Mouse (Mus musculus) adrenal gland, adult 2 months (tissue): ENCODE results near the gene Suv39h1. TPM values are rescaled to one million over a fixed set of nuclear protein-coding genes. Genes with fewer than 3 reads are reported as not detected.
"Not testable (repeated sequence)": the region's sequence is repeated elsewhere in the genome, so short reads cannot be mapped to it uniquely, and the experiment has no call there.

Experiments
- DNase-seq: peaks from one replicate; pipeline ENCODE4 v3.0.0; 2021
- polyA plus RNA-seq: library from polyadenylated mRNA; depleted of rRNA; stranded (reverse); fragments of >200 nt; gene quantifications from 2 replicates; pipeline ENCODE4 v1.2.3, GENCODE M21; 2012; rRNA removed
- total RNA-seq, 2 experiments: library from RNA; stranded (reverse); gene quantifications; 2 replicates each; pipeline ENCODE4 v1.2.3; 2021

The Suv39h1 gene
- total and polyA plus RNA-seq, 3 experiments, result 5.5 to 11.2 (median 9.1) TPM

DNA sequence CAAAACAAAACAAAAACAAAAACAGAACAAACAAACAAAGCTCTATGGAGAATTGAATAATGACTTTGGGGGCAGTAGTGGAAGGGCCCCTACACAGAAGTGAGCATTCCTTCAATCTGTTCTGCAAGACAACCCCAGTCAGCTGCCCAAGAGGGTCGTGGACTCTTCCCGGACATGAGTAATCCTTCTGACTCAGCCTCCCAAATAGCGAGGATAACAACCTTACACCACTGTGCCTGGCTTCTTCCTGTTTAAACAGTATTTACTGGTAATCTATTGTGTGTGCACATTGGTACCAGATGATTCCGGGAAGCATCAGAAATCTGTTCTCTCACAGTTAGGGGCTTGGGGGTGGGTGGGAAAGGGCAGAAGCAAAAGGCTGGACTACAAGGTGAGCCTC lies 47.7 kb downstream of the Suv39h1 start:
- no peak for DNase-seq

DNA sequence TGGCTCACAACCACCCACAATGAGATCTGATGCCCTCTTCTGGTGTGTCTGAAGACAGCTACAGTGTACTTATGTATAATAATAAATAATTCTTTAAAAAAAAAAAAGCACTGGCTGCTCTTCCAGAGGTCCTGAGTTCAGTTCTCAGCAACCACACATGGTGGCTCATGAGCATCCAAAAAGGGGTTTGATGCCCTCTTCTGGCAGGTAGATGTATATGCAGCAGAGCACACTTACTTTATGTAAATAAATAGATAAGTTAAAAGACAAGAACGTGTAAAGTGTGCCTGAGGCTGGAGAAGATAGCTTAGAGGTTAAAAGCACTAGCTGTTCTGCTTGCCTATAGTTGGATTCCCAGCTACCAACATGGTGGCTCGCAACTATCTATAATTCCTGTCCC lies 49.8 kb downstream of the Suv39h1 start:
- no peak for DNase-seq

DNA sequence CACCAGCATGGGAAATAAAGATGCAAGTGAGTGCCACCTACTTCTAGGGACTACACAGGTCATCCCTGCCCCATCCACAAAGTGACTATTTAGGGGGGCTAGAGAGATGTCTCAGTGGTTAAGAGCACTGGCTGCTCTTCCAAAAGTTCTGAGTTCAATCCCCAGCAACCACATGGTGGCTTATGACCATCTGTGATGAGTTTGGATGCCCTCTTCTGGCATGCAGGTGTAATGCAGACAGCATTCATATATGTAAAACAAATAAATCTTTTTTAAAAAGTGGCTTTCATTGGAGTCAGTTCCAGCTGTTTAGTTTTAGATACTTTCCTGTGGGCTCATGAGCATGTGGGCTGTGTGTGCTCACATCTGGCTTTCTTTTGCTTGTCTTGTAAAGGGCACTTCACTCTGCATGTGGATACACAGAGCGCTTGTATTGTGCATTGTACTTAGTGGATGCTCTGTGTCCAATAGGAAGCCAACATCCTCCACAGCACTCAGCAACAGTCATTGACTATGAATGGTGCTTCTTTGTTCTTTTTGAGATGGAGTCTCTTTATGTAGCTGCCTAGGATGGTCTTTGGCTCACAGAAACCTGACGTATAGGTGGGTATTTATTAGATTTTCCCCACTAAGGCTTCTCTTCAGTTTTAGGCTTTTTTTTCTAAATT lies 54.3 kb downstream of the Suv39h1 start:
- DNase-seq, result no peak

DNA sequence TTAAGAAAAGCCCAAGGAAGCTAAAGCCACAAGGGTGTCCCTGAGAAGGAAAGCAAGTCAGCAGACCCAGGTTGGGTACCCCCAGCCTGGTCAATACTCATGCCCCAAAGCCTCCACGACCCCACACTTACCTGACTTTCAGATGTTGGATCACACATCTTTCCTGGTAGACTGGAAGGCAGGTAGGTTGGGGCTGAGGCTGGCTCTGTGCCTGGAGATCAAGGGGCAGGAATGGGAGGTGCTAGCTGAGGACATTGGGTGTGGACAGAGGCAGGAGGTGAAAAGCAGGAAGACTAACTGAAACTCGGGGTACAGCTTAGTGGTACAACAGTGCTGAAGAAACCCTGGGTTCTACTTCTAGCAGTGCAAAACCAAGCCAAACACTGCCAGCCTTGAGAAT lies 56.3 kb downstream of the Suv39h1 start, which contains the start of gene Glod5:
Gene Glod5, minus strand, starts transcription at position 207 of the 400 bp plus-strand sequence.
- DNase-seq, result no peak

DNA sequence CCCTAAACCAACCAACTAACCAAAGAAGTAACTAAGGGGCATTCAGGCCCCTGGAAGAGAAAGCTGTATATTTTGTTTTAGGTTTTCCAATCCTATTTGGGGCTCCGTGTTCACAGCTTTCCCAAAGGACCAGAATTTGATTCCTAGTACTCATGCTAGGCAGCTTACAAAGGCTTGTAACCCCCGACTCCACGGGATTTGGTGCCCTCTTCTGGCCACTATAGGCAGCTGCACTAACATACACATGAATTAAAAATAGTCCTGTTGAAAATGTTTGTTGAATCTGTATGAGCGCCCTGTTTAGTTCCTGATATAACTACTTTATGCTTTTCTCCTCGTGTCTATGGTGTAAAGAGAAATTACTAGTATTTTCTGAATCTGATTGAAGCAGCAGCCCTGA lies 57.4 kb downstream of the Suv39h1 start:
- DNase-seq, result peak; percentile 19

DNA sequence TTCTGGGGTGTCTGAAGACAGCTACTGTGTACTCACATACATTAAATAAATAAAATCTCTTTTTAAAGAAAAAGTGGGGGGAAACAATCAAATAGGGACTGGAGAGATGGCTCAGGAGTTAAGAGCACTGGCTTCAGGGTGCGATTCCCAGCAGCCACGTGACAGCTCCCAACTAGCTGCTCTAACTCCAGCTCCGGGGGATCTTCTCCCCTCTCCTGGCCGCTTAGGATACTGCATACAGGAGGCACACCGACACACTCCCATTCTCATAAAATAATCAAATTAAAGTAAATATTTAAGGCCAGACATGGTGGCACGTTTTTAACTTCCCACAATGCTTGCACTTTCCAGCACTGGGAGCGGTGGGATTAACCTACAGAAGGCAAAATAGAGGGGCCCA lies 58.9 kb downstream of the Suv39h1 start:
- DNase-seq, result not testable (repeated sequence)

DNA sequence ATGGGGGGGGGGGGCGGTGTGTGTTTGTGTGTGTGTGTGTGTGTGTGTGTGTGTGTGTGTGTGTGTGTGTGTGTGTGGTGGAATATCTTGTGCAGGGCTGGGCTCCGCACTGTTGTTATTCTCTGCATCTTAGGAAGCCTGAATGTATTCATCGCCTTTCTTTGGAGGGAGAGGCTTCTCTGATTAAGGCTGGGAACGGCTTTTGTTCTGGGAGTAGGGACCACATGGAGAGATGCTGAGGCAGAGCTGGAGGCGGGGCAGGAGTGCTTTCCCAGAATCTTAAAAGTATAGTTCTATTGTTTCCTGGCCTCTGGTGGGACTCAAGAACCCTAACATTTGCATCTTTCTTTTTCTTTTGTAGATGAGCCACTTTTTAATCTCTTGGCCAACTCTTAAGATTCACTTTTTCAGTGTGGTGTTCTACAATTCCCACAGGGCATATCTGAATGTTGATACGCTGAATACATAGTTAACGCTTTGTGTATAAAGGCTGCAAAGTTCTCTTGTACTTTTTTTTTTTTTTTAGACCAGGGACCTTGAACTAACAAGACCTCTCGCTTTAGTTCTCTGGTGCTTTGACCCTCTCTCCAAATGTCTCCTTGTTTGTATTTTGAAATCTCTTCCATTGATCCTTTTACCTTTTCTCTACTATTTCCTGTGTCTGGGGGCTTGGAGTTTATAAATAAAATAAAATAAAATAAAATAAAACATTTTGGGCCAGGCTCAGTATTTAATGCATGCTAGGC lies 60.8 kb downstream of the Suv39h1 start:
- no peak for DNase-seq

DNA sequence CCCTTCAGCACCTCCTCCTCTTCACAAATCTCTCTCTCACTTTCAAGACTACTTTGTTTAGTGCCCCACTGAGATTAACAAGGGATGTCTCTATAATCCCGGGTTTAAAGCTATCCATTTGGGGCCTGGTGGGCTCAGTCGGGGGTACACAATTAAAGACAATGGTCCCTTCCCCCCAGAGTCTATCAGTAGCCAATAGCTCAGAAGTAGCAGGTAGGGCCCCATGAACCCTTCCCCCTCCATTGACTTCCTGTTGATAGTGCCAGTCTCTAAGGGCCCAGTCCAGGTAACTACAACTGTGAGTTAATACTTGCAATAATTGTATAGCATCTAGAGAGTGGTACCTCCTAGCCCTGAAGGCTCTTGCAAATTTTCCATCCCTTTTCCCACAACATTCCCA lies 61.4 kb downstream of the Suv39h1 start:
- no peak for DNase-seq

Other genes with a start within 250 kb of the Suv39h1 start
- gene Otud5, start 233.4 kb downstream of the Suv39h1 start, total RNA-seq, result 10 to 100 TPM; 53.9 to 65.8 TPM
- 34.5 and 51.6 TPM in 2 replicates for gene Otud5, start 233.4 kb downstream of the Suv39h1 start, polyA plus RNA-seq
- 10 to 100 TPM in 1 of 2 experiments, 1 to 10 TPM in 1; 7.3 to 12.6 TPM for gene Pim2, start 196.5 kb downstream of the Suv39h1 start, total RNA-seq
- 23.0 and 23.7 TPM in 2 replicates for gene Pim2, start 196.5 kb downstream of the Suv39h1 start, polyA plus RNA-seq
- gene Slc35a2, start 190.7 kb downstream of the Suv39h1 start, total RNA-seq, result 10 to 100 TPM; 39.6 to 75.3 TPM
- 158 and 186 TPM in 2 replicates for gene Slc35a2, start 190.7 kb downstream of the Suv39h1 start, polyA plus RNA-seq
- gene Pqbp1, start 175.5 kb downstream of the Suv39h1 start, total RNA-seq, result 100 to 1,000 TPM; 102 to 144 TPM
- gene Pqbp1, start 175.5 kb downstream of the Suv39h1 start, polyA plus RNA-seq, result 93.3 and 120 TPM in 2 replicates
- gene Timm17b, start 175.4 kb downstream of the Suv39h1 start, total RNA-seq, result 100 to 1,000 TPM; 102 to 113 TPM
- gene Timm17b, start 175.4 kb downstream of the Suv39h1 start, polyA plus RNA-seq, result 79.3 and 93.5 TPM in 2 replicates
- gene Gm10491, start 166.9 kb downstream of the Suv39h1 start, total RNA-seq, result not detected
- gene Gm10491, start 166.9 kb downstream of the Suv39h1 start, polyA plus RNA-seq, result not detected in 2 replicates
- gene Gm10490, start 165.2 kb downstream of the Suv39h1 start, total RNA-seq, result not detected
- not detected in 2 replicates for gene Gm10490, start 165.2 kb downstream of the Suv39h1 start, polyA plus RNA-seq
- gene Pcsk1n, start 154.9 kb downstream of the Suv39h1 start, total RNA-seq, result 10 to 100 TPM; 34.7 to 59.2 TPM
- 223 and 268 TPM in 2 replicates for gene Pcsk1n, start 154.9 kb downstream of the Suv39h1 start, polyA plus RNA-seq
- not detected for gene Eras, start 146.2 kb downstream of the Suv39h1 start, total RNA-seq
- gene Eras, start 146.2 kb downstream of the Suv39h1 start, polyA plus RNA-seq, result not detected in 2 replicates
- gene Hdac6, start 126.9 kb downstream of the Suv39h1 start, total RNA-seq, result 10 to 100 TPM; 13.3 to 16.1 TPM
- gene Hdac6, start 126.9 kb downstream of the Suv39h1 start, polyA plus RNA-seq, result 23.2 and 25.2 TPM in 2 replicates
- under 1 TPM in 1 of 2 experiments, not detected in 1; 0.48 TPM for gene Gata1, start 96.7 kb downstream of the Suv39h1 start, total RNA-seq
- 0.12 and 1.7 TPM in 2 replicates for gene Gata1, start 96.7 kb downstream of the Suv39h1 start, polyA plus RNA-seq
- not detected for gene Glod5, start 56.3 kb downstream of the Suv39h1 start, total RNA-seq
- gene Glod5, start 56.3 kb downstream of the Suv39h1 start, polyA plus RNA-seq, result not detected in 2 replicates
- gene Was, start 15.7 kb upstream of the Suv39h1 start, total RNA-seq, result 1 to 10 TPM; 2.4 to 3.2 TPM
- 2.1 and 2.5 TPM in 2 replicates for gene Was, start 15.7 kb upstream of the Suv39h1 start, polyA plus RNA-seq
- 10 to 100 TPM; 52.4 to 57.7 TPM for gene Wdr13, start 58.1 kb upstream of the Suv39h1 start, total RNA-seq
- 213 and 220 TPM in 2 replicates for gene Wdr13, start 58.1 kb upstream of the Suv39h1 start, polyA plus RNA-seq
- 100 to 1,000 TPM in 1 of 2 experiments, 10 to 100 TPM in 1; 54.5 to 106 TPM for gene Rbm3, start 71.1 kb upstream of the Suv39h1 start, total RNA-seq
- 28.5 and 30.7 TPM in 2 replicates for gene Rbm3, start 71.1 kb upstream of the Suv39h1 start, polyA plus RNA-seq
- gene Tbc1d25, start 101.4 kb upstream of the Suv39h1 start, total RNA-seq, result 1 to 10 TPM; 8.8 to 9.6 TPM
- 11.1 and 12.9 TPM in 2 replicates for gene Tbc1d25, start 101.4 kb upstream of the Suv39h1 start, polyA plus RNA-seq
- gene Ebp, start 118.8 kb upstream of the Suv39h1 start, total RNA-seq, result 100 to 1,000 TPM in 1 of 2 experiments, 10 to 100 TPM in 1; 55.1 to 112 TPM
- 170 and 218 TPM in 2 replicates for gene Ebp, start 118.8 kb upstream of the Suv39h1 start, polyA plus RNA-seq
- 1 to 10 TPM; 7.1 to 8.7 TPM for gene Porcn, start 131.8 kb upstream of the Suv39h1 start, total RNA-seq
- gene Porcn, start 131.8 kb upstream of the Suv39h1 start, polyA plus RNA-seq, result 38.0 and 43.0 TPM in 2 replicates
- gene Ftsj1, start 177.6 kb upstream of the Suv39h1 start, total RNA-seq, result 10 to 100 TPM; 21.7 to 23.5 TPM
- gene Ftsj1, start 177.6 kb upstream of the Suv39h1 start, polyA plus RNA-seq, result 26.1 and 37.8 TPM in 2 replicates
- gene Slc38a5, start 196.4 kb upstream of the Suv39h1 start, total RNA-seq, result under 1 TPM in 1 of 2 experiments, not detected in 1; 0.32 TPM
- 0.11 TPM in 1 of 2 replicates, not detected in the other for gene Slc38a5, start 196.4 kb upstream of the Suv39h1 start, polyA plus RNA-seq